Mouse (Mus musculus): ENCODE results near the gene Fads2. TPM values are rescaled to one million over a fixed set of nuclear protein-coding genes. Genes with fewer than 3 reads are reported as not detected.

Gene Fads2
- total and polyA plus RNA-seq, 2 experiments: 284 to 618 TPM

DNA sequence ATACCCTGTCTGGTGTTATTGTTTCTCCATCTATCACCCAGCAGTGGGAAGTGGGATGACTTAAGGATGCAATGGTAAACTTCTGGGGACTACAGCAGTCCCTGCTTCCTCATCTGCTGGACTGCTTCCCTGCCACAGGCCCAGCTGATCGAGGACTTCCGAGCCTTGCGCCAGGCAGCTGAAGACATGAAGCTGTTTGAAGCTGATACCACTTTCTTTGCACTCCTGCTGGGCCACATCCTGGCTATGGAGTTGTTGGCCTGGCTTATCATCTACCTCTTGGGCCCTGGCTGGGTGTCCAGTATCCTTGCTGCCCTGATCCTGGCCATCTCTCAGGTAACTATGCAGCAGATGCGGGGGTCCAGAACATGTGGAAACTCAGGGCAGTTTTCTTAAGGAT lies 48.8 kb downstream of the Fads2 start:
- no peak for TF ChIP-seq POLR2A (IDR thresholded peaks at IDR 0.05; ENCODE audit: extremely low read depth, insufficient read depth, low read length)
- TF ChIP-seq CTCF (IDR thresholded peaks at IDR 0.05; ENCODE audit: low read depth, low read length): no peak
- H3K79me2 ChIP-seq (ENCODE audit: control insufficient read depth, insufficient read depth, low read length): no peaks in the 10 kb centered on the region

DNA sequence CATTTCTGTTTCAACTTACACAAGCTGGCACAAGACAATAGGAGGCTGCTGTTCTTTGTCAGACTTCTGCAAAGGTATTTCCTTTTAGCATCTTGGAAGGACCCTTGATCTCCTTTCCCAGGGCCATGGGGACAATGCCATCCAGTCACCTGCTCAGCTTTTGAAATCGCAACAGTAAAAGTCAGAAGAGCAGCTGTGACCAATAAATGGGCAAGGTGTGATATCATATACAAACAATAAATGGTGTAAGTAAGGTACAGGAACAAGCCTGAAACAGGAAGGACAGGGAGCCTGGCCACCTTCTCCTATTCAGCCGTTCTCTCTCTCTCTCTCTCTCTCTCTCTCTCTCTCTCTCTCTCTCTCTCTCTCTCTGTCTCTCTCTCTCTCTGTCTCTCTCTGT lies 51.1 kb downstream of the Fads2 start:
- H3K36me3 ChIP-seq (ENCODE audit: control insufficient read depth, insufficient read depth, low read length): no peaks in the 10 kb centered on the region
- WGBS: 35% methylated on average over 1 of the region's 2 CpGs
- DNase-seq (ENCODE audit: extremely low read depth, low read depth, low spot score): no peak
- H3K79me2 ChIP-seq (ENCODE audit: control insufficient read depth, insufficient read depth, low read length): no peaks in the 10 kb centered on the region
- H3K4me3 ChIP-seq (ENCODE audit: insufficient read depth, low read depth, low read length): no peak overlapping the region
- H3K27me3 ChIP-seq (ENCODE audit: control insufficient read depth, insufficient read depth, low read length): no peaks in the 10 kb centered on the region
- TF ChIP-seq CTCF (IDR thresholded peaks at IDR 0.05; ENCODE audit: low read depth, low read length) (no peak), POLR2A (IDR thresholded peaks at IDR 0.05; ENCODE audit: extremely low read depth, insufficient read depth, low read length) (no peak)
- peaks cover 7% of the 10 kb centered on the region; the same call in 1 of the 2 replicates for H3K4me1 ChIP-seq (ENCODE audit: control insufficient read depth, insufficient read depth, low read length)
- no peak overlapping the region for H3K9ac ChIP-seq (ENCODE audit: low read depth, low read length)
- H3K27ac ChIP-seq (replicated peaks; ENCODE audit: insufficient read depth, low read depth, low read length): no peak overlapping the region

More for the DNA sequence above, 48.8 kb downstream of the Fads2 start:
- peaks cover 16% of the 10 kb centered on the region for H3K4me1 ChIP-seq (ENCODE audit: control insufficient read depth, insufficient read depth, low read length)
- no peak overlapping the region for H3K4me3 ChIP-seq (ENCODE audit: insufficient read depth, low read depth, low read length)
- H3K27me3 ChIP-seq (ENCODE audit: control insufficient read depth, insufficient read depth, low read length): no peaks in the 10 kb centered on the region
- peak; percentile 45 for DNase-seq (ENCODE audit: extremely low read depth, low read depth, low spot score)
- H3K9ac ChIP-seq (ENCODE audit: low read depth, low read length): no peak overlapping the region
- peaks cover 4% of the 10 kb centered on the region for H3K36me3 ChIP-seq (ENCODE audit: control insufficient read depth, insufficient read depth, low read length)
- no peak overlapping the region for H3K27ac ChIP-seq (replicated peaks; ENCODE audit: insufficient read depth, low read depth, low read length)
- WGBS: 44% methylated on average over 4 of the region's 4 CpGs

DNA sequence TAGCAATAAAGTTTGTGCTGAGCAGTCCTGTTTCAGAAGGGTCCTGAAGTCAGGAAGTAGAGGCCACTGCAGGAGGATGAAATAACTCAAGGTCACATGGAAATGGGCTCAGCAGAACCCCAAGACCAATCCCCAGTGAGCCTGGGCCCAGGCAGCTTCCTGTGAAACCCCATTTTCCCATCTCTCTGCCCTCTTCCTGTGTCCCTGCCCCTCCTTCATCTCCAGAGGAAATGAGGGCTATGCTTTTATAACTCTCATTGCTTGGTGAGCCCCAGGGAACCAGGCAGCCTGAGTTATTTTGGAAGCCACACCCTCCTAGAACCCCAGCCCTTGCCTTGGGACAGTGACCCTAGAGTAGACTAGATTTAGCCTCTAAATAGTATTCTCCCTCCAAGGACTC lies 52.0 kb downstream of the Fads2 start:
- no peak for DNase-seq (ENCODE audit: extremely low read depth, low read depth, low spot score)
- Histone ChIP-seq H3K9ac (ENCODE audit: low read depth, low read length) (no peak overlapping the region), H3K4me1 (ENCODE audit: control insufficient read depth, insufficient read depth, low read length) (peaks cover 6% of the 10 kb centered on the region; the same call in 1 of the 2 replicates), H3K27ac (replicated peaks; ENCODE audit: insufficient read depth, low read depth, low read length) (no peak overlapping the region), H3K36me3 (ENCODE audit: control insufficient read depth, insufficient read depth, low read length) (no peaks in the 10 kb centered on the region), H3K4me3 (ENCODE audit: insufficient read depth, low read depth, low read length) (no peak overlapping the region), H3K27me3 (ENCODE audit: control insufficient read depth, insufficient read depth, low read length) (no peaks in the 10 kb centered on the region), H3K79me2 (ENCODE audit: control insufficient read depth, insufficient read depth, low read length) (no peaks in the 10 kb centered on the region)
- no peak for TF ChIP-seq POLR2A (IDR thresholded peaks at IDR 0.05; ENCODE audit: extremely low read depth, insufficient read depth, low read length)
- TF ChIP-seq CTCF (IDR thresholded peaks at IDR 0.05; ENCODE audit: low read depth, low read length): no peak

DNA sequence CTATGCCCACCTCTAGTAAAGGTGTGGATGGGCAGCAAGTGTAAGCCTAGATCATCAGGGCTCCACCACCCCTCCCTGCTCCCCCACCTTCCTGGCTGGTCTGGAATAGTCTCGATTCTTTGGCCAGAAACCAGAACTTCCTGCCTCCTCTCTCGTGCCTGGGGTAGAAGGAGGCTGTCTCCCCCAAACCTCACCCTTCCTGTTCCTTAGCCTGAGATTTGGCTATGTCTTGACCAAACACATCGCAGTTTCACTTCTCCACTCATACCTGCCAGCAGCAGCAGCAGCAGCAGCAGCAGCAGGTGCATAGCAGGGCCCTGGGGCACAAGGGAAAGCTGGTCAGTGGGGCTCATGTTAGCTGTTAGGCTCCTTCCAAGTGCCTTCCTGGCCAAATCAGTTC lies 54.6 kb downstream of the Fads2 start:
- Histone ChIP-seq H3K27ac (replicated peaks; ENCODE audit: insufficient read depth, low read depth, low read length) (no peak overlapping the region), H3K4me1 (ENCODE audit: control insufficient read depth, insufficient read depth, low read length) (peaks cover 6% of the 10 kb centered on the region; the same call in 1 of the 2 replicates), H3K9ac (ENCODE audit: low read depth, low read length) (no peak overlapping the region), H3K79me2 (ENCODE audit: control insufficient read depth, insufficient read depth, low read length) (no peaks in the 10 kb centered on the region), H3K27me3 (ENCODE audit: control insufficient read depth, insufficient read depth, low read length) (no peaks in the 10 kb centered on the region), H3K4me3 (ENCODE audit: insufficient read depth, low read depth, low read length) (no peak overlapping the region), H3K36me3 (ENCODE audit: control insufficient read depth, insufficient read depth, low read length) (no peaks in the 10 kb centered on the region)
- 32% methylated on average over 3 of the region's 3 CpGs for WGBS
- DNase-seq (ENCODE audit: extremely low read depth, low read depth, low spot score): no peak
- TF ChIP-seq CTCF (IDR thresholded peaks at IDR 0.05; ENCODE audit: low read depth, low read length): no peak
- no peak for TF ChIP-seq POLR2A (IDR thresholded peaks at IDR 0.05; ENCODE audit: extremely low read depth, insufficient read depth, low read length)

DNA sequence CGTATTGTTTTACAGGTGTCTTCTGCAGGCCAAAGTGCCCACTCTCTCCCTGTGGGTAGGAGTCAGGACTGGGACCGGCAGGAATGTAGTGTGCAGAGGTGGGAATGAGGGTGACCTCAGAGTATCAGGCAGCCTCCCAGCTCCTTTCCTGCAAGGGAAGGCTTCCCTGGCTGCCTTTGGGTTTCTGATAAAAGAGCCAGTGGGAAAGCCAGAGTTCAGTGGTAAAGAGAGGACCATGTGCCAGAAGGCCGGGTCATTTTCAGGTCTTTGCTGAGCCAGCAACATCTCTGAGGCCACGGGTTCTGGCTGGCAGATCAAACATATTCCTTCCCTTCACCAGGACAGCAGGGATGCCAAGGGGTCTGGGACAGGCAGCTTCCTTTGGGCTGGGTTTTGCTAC lies 55.2 kb downstream of the Fads2 start:
- no peak overlapping the region for H3K27ac ChIP-seq (replicated peaks; ENCODE audit: insufficient read depth, low read depth, low read length)
- 22% methylated on average over 4 of the region's 4 CpGs for WGBS

DNA sequence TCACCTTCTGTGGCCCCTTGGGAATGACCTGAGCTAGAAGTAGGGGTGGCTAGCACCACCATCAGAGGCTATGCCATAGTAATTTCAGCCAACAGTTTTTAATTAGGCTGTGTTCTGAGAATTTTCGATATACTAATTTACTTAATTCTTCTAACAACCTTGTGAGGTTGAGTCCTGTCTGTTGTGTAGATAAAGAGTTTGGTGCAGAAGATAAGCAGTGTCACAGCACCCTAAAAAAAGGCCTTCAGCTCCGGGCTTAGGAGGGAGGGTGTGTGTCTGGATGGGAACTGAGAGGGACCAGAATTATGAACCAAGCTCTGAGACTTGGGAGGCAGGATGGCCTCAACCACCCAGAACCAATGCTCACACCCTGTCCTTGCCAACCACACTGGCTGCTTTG lies 55.8 kb downstream of the Fads2 start:
- Histone ChIP-seq H3K9ac (ENCODE audit: low read depth, low read length) (no peak overlapping the region), H3K79me2 (ENCODE audit: control insufficient read depth, insufficient read depth, low read length) (no peaks in the 10 kb centered on the region), H3K27ac (replicated peaks; ENCODE audit: insufficient read depth, low read depth, low read length) (no peak overlapping the region), H3K4me3 (ENCODE audit: insufficient read depth, low read depth, low read length) (no peak overlapping the region), H3K36me3 (ENCODE audit: control insufficient read depth, insufficient read depth, low read length) (no peaks in the 10 kb centered on the region), H3K27me3 (ENCODE audit: control insufficient read depth, insufficient read depth, low read length) (no peaks in the 10 kb centered on the region), H3K4me1 (ENCODE audit: control insufficient read depth, insufficient read depth, low read length) (peaks cover 6% of the 10 kb centered on the region; the same call in 1 of the 2 replicates)
- no peak for TF ChIP-seq POLR2A (IDR thresholded peaks at IDR 0.05; ENCODE audit: extremely low read depth, insufficient read depth, low read length)
- TF ChIP-seq CTCF (IDR thresholded peaks at IDR 0.05; ENCODE audit: low read depth, low read length): no peak
- WGBS: 83% methylated on average over 2 of the region's 2 CpGs
- no peak for DNase-seq (ENCODE audit: extremely low read depth, low read depth, low spot score)

More for the DNA sequence above, 55.2 kb downstream of the Fads2 start:
- TF ChIP-seq CTCF (IDR thresholded peaks at IDR 0.05; ENCODE audit: low read depth, low read length) (no peak), POLR2A (IDR thresholded peaks at IDR 0.05; ENCODE audit: extremely low read depth, insufficient read depth, low read length) (no peak)
- Histone ChIP-seq H3K36me3 (ENCODE audit: control insufficient read depth, insufficient read depth, low read length) (no peaks in the 10 kb centered on the region), H3K4me1 (ENCODE audit: control insufficient read depth, insufficient read depth, low read length) (peaks cover 6% of the 10 kb centered on the region; the same call in 1 of the 2 replicates), H3K27me3 (ENCODE audit: control insufficient read depth, insufficient read depth, low read length) (no peaks in the 10 kb centered on the region), H3K9ac (ENCODE audit: low read depth, low read length) (no peak overlapping the region), H3K4me3 (ENCODE audit: insufficient read depth, low read depth, low read length) (no peak overlapping the region), H3K79me2 (ENCODE audit: control insufficient read depth, insufficient read depth, low read length) (no peaks in the 10 kb centered on the region)
- peak; percentile 64 for DNase-seq (ENCODE audit: extremely low read depth, low read depth, low spot score)
